Mouse (Mus musculus) intestine, postnatal 0 days (tissue): Measurements from ENCODE around the gene Slc15a5. TPM values are rescaled to one million over a fixed set of nuclear protein-coding genes. Genes with fewer than 3 reads are reported as not detected.

Source experiments
- ATAC-seq: fragments of 200-750 bp; cut with Nextera tagmentation; 2 replicates; pipeline ENCODE4 v1.8.0; 2017; ENCODE audit warnings: mild to moderate bottlenecking, moderate TSS enrichment, moderate library complexity
- H3K27ac ChIP-seq: fragments of 300-500 bp; sonication (generic); 2 replicates; pipeline ENCODE4 v1.5.1; 2014; ENCODE audit warnings: mild to moderate bottlenecking, low read depth, low read length, moderate library complexity
- H3K27me3 ChIP-seq: fragments of 300-500 bp; sonication (generic); replicated peaks from 2 replicates; pipeline ENCODE4 v1.6.1; 2014; ENCODE audit warnings: low read length, mixed read lengths; ENCODE audit not compliant: control insufficient read depth, insufficient read depth
- H3K36me3 ChIP-seq: fragments of 300-500 bp; sonication (generic); 2 replicates; pipeline ENCODE4 v1.6.1; 2014; ENCODE audit warnings: mild to moderate bottlenecking, moderate library complexity; ENCODE audit not compliant: control insufficient read depth, insufficient read depth
- H3K4me1 ChIP-seq: fragments of 300-500 bp; sonication (generic); replicated peaks from 2 replicates; pipeline ENCODE4 v1.6.1; 2014; ENCODE audit warnings: antibody characterized with exemption, low read length, mixed read lengths; ENCODE audit not compliant: control insufficient read depth, insufficient read depth
- H3K4me2 ChIP-seq: fragments of 300-500 bp; sonication (generic); replicated peaks from 2 replicates; pipeline ENCODE4 v1.6.1; 2014; ENCODE audit warnings: low read depth, mild to moderate bottlenecking, moderate library complexity
- H3K4me3 ChIP-seq: fragments of 300-500 bp; sonication (generic); 2 replicates; pipeline ENCODE4 v1.5.1; 2014; ENCODE audit warnings: low read depth, low read length
- H3K9ac ChIP-seq: fragments of 300-500 bp; sonication (generic); 2 replicates; pipeline ENCODE4 v1.6.1; 2014; ENCODE audit warnings: mild to moderate bottlenecking, low read depth, low read length
- H3K9me3 ChIP-seq: fragments of 300-500 bp; sonication (generic); 2 replicates; pipeline ENCODE4 v1.6.1; 2016; ENCODE audit warnings: mixed run types; ENCODE audit not compliant: control insufficient read depth
- CTCF ChIP-seq: sonication (generic); IDR thresholded peaks from 2 replicates; pipeline ENCODE4 v1.5.1; 2016; ENCODE audit warnings: low read depth, mild to moderate bottlenecking, control low read depth, antibody characterized with exemption, moderate library complexity
- WGBS: fragments of 180-500 bp; shearing (Covaris S2); extraction: QIAGEN DNeasy Blood & Tissue Kit; methylation state at CpG from one replicate; pipeline ENCODE4 v1.1.7; 2014; 5-methylcytosine and 5-hydroxymethylcytosine counted together
- polyA plus RNA-seq: library from polyadenylated mRNA; unstranded; fragments of >200 nt; fragmentation: Nextera tagmentation; extraction: Ambion mirVana; gene quantifications from 2 replicates; pipeline ENCODE4 v1.2.1, GENCODE M21; 2015

Gene Slc15a5
- polyA plus RNA-seq, 1 experiment from 2014 or later = 0.21 TPM

DNA sequence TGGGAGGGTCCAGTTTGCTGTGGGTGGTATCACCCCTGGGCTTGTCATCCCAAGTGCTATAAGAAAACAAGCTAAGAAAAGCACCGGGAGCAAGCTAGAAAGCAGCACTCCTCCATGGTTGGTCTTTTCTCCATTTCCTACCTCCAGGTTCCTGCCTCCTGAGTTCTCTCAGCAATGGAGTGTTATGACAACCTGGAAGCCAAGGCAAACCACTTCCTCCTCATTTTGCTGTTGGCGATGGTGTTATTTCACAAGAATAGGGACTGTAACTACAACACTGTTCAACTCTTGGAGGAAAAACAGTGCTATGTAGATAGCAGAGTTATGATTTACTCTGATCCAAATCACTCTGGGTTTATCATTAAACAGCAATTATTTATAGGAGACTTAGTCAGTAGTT lies 34.4 kb downstream of the Slc15a5 start:
- no peak for ATAC-seq
- no peaks in the 10 kb centered on the region for H3K36me3 ChIP-seq

DNA sequence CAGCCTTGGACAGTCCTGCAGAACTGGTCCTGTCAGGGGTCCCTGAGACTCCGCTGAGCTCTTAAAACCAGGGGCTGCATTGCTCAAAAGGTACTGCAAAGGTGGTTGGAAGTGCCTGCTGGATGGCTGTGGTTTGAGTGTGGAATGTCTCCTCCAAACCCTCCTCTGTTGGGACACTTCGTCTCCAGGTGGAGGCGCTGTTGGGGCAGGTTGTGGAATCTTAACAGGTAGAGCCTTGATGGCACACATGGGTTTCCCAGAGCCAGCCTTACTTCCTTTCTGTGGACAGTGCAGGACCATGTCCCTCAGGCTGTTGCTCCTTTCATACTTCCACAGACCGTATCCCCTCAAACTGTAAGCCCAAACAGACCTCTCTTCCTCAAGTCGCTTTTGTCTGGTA lies 36.8 kb downstream of the Slc15a5 start:
- Histone ChIP-seq H3K9ac (no peak overlapping the region), H3K9me3 (no peaks in the 10 kb centered on the region), H3K36me3 (no peaks in the 10 kb centered on the region), H3K4me1 (no peaks in the 10 kb centered on the region), H3K27me3 (no peaks in the 10 kb centered on the region), H3K4me2 (no peak overlapping the region), H3K27ac (no peak overlapping the region), H3K4me3 (no peak overlapping the region)
- 0 out of 2 replicates have a peak, but pooled peaks have one; percentile 6 for TF ChIP-seq CTCF
- 86% methylated on average over 5 of the region's 5 CpGs for whole genome bisulfite sequencing
- no peak for ATAC-seq

More for the DNA sequence above, 34.4 kb downstream of the Slc15a5 start:
- Histone ChIP-seq H3K27ac (no peak overlapping the region), H3K4me2 (no peak overlapping the region), H3K4me3 (no peak overlapping the region), H3K4me1 (no peaks in the 10 kb centered on the region), H3K9me3 (no peaks in the 10 kb centered on the region), H3K27me3 (no peaks in the 10 kb centered on the region), H3K9ac (no peak overlapping the region)
- TF ChIP-seq CTCF = no peak
- 86% methylated on average over 2 of the region's 2 CpGs for WGBS

DNA sequence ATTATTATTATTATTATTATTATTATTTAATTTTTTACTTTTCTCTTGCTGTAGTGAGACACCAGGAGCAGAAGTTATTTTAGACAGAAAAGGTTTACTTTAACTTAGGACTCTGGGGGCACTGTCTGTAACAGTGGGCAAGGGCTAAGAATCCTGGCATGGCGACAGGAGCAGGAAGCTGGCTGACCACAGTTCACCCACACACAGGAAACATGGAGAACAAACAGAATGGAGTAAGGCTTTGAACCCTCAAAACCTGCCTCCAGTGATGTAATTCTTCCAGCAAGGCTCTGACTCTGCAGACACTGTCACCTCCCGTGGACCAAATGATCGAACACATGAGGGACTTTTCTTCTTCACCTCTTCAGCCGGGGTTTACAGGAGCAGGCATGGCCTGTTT lies 37.9 kb downstream of the Slc15a5 start:
- Histone ChIP-seq H3K36me3 (no peaks in the 10 kb centered on the region), H3K9ac (no peak overlapping the region), H3K27ac (no peak overlapping the region), H3K4me2 (no peak overlapping the region), H3K4me3 (no peak overlapping the region), H3K27me3 (no peaks in the 10 kb centered on the region), H3K9me3 (no peaks in the 10 kb centered on the region), H3K4me1 (no peaks in the 10 kb centered on the region)
- no peak for ATAC-seq
- TF ChIP-seq CTCF = no peak
- WGBS = 91% methylated on average over 4 of the region's 4 CpGs

GRCm38 (mm10) chr6:138037587-138037986 lies 42.1 kb downstream of the Slc15a5 start:
- Histone ChIP-seq H3K9ac (no peak overlapping the region), H3K4me3 (no peak overlapping the region), H3K4me1 (no peaks in the 10 kb centered on the region), H3K4me2 (no peak overlapping the region), H3K27me3 (no peaks in the 10 kb centered on the region), H3K27ac (no peak overlapping the region), H3K9me3 (no peaks in the 10 kb centered on the region), H3K36me3 (no peaks in the 10 kb centered on the region)
- ATAC-seq = no peak
- WGBS = 88% methylated on average over 5 of the region's 5 CpGs
- TF ChIP-seq CTCF = peak; percentile 57

- no peaks in the 10 kb centered on the region for H3K27me3 ChIP-seq
- no peak overlapping the region for H3K4me2 ChIP-seq
- no peaks in the 10 kb centered on the region for H3K9me3 ChIP-seq
- no peak overlapping the region for H3K27ac ChIP-seq
- H3K9ac ChIP-seq = no peak overlapping the region
- no peak for ATAC-seq
- 93% methylated on average over 12 of the region's 12 CpGs for WGBS
- no peaks in the 10 kb centered on the region for H3K4me1 ChIP-seq
- H3K4me3 ChIP-seq = no peak overlapping the region
- H3K36me3 ChIP-seq = no peaks in the 10 kb centered on the region
- TF ChIP-seq CTCF = no peak
These were observed 42.8 kb downstream of the Slc15a5 start for GRCm38 (mm10) chr6:138036891-138037290.

DNA sequence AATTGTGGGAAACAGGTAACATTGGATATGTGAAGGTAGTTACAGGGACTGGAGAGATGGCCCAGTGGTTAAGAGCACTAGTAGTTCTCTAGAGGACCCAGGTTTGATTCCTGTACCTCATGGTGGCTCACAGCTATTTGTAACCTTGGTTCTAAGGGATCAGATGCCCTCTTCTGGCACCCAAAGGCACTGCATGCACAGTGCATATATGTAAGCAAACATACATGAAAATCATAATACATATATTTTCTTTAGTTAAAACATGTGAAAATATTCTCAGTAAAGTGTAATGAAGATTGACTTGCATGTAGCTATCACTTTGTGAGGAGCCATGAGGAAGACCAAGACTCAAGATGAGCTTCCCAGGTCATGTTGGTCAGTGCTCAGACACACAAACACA lies 62.8 kb downstream of the Slc15a5 start:
- no peaks in the 10 kb centered on the region for H3K4me1 ChIP-seq
- no peak overlapping the region for H3K9ac ChIP-seq
- no peak overlapping the region for H3K27ac ChIP-seq
- peak; percentile 30; the same call in 1 of the 2 replicates for TF ChIP-seq CTCF
- H3K4me3 ChIP-seq = no peak overlapping the region
- H3K9me3 ChIP-seq = no peaks in the 10 kb centered on the region
- no peak for ATAC-seq
- H3K4me2 ChIP-seq = no peak overlapping the region
- no peaks in the 10 kb centered on the region for H3K36me3 ChIP-seq
- H3K27me3 ChIP-seq = no peaks in the 10 kb centered on the region
